Mouse (Mus musculus) cerebellum, adult 2 months (tissue): ENCODE measurements around the gene Lrwd1.
A peak's percentile ranks its signal among the peaks of the same experiment; 100 is the strongest.

Experiments used
- CTCF ChIP-seq: fragments of 200-500 bp; IDR thresholded peaks from 2 replicates; pipeline ENCODE4 v1.5.1; 2011; ENCODE audit warnings: low read depth, mild to moderate bottlenecking, control low read depth, low read length, moderate library complexity, borderline replicate concordance; ENCODE audit not compliant: insufficient read depth
- POLR2A ChIP-seq: fragments of 200-500 bp; IDR thresholded peaks from 2 replicates; pipeline ENCODE4 v1.6.1; 2011; ENCODE audit warnings: low read length, control low read depth, borderline replicate concordance; ENCODE audit not compliant: insufficient read depth

- TF ChIP-seq POLR2A (peak; percentile 97), CTCF (peak; percentile 91)
Measured at GRCm38 (mm10) chr5:136115891-136116783, 19.7 kb downstream of the Lrwd1 start, which contains the start of gene Polr2j.
